Mouse (Mus musculus) heart, embryonic 13.5 days (tissue): ENCODE measurements around the gene Nim1k. TPM values are rescaled to one million over a fixed set of nuclear protein-coding genes. Genes with fewer than 3 reads are reported as not detected.
"Not testable (repeated sequence)": the region's sequence is repeated elsewhere in the genome, so short reads cannot be mapped to it uniquely, and the experiment has no call there.

ENCODE experiments used
- ATAC-seq: fragments of 200-750 bp; cut with Nextera tagmentation; 2 replicates; pipeline ENCODE4 v1.8.0; 2017; ENCODE audit warnings: moderate TSS enrichment; ENCODE audit not compliant: insufficient number of reproducible peaks, low FRiP score, low TSS enrichment; ENCODE audit errors: extremely low read depth
- H3K27ac ChIP-seq: fragments of 300-500 bp; sonication (generic); replicated peaks from 2 replicates; pipeline ENCODE4 v1.5.1; 2015; ENCODE audit warnings: moderate library complexity, mild to moderate bottlenecking, inconsistent platforms
- H3K27me3 ChIP-seq: fragments of 300-500 bp; sonication (generic); replicated peaks from 2 replicates; pipeline ENCODE4 v1.6.1; 2015; ENCODE audit warnings: mild to moderate bottlenecking, inconsistent platforms
- H3K36me3 ChIP-seq: fragments of 300-500 bp; sonication (generic); 2 replicates; pipeline ENCODE4 v1.6.1; 2015; ENCODE audit warnings: mild to moderate bottlenecking, inconsistent platforms
- H3K4me1 ChIP-seq: fragments of 300-500 bp; sonication (generic); 2 replicates; pipeline ENCODE4 v1.6.1; 2015; ENCODE audit warnings: inconsistent platforms
- H3K4me2 ChIP-seq: fragments of 300-500 bp; sonication (generic); 2 replicates; pipeline ENCODE4 v1.6.1; 2015; ENCODE audit warnings: inconsistent platforms, mild to moderate bottlenecking, moderate library complexity
- H3K4me3 ChIP-seq: fragments of 300-500 bp; sonication (generic); 2 replicates; pipeline ENCODE4 v1.5.1; 2015; ENCODE audit warnings: moderate library complexity, mild to moderate bottlenecking, inconsistent platforms
- H3K9ac ChIP-seq: fragments of 300-500 bp; sonication (generic); 2 replicates; pipeline ENCODE4 v1.6.1; 2015; ENCODE audit warnings: inconsistent platforms, mild to moderate bottlenecking, moderate library complexity
- H3K9me3 ChIP-seq: fragments of 300-500 bp; sonication (generic); 2 replicates; pipeline ENCODE4 v1.6.1; 2016; ENCODE audit warnings: inconsistent platforms
- WGBS: fragments of 180-500 bp; shearing (Covaris S2); methylation state at CpG from one replicate; pipeline ENCODE4 v1.1.7; 2015; ENCODE audit warnings: mixed read lengths; 5-methylcytosine and 5-hydroxymethylcytosine counted together
- polyA plus RNA-seq: library from polyadenylated mRNA; unstranded; fragments of >200 nt; fragmentation: Nextera tagmentation; extraction: Ambion mirVana; gene quantifications from 2 replicates; pipeline ENCODE4 v1.2.1, GENCODE M21; 2015

Nim1k gene
- polyA plus RNA-seq, 1 experiment from 2014 or later: 0.53 TPM

GRCm38 (mm10) chr13:119679721-119680120 is 76.0 kb downstream of the Nim1k start:
- Histone ChIP-seq H3K4me3 (no peak overlapping the region), H3K4me2 (no peak overlapping the region), H3K9me3 (no peaks in the 10 kb centered on the region), H3K9ac (no peak overlapping the region), H3K4me1 (no peaks in the 10 kb centered on the region), H3K27me3 (no peaks in the 10 kb centered on the region), H3K36me3 (no peaks in the 10 kb centered on the region), H3K27ac (no peak overlapping the region)
- 78% methylated on average over 2 of the region's 2 CpGs for WGBS
- no peak for ATAC-seq

DNA sequence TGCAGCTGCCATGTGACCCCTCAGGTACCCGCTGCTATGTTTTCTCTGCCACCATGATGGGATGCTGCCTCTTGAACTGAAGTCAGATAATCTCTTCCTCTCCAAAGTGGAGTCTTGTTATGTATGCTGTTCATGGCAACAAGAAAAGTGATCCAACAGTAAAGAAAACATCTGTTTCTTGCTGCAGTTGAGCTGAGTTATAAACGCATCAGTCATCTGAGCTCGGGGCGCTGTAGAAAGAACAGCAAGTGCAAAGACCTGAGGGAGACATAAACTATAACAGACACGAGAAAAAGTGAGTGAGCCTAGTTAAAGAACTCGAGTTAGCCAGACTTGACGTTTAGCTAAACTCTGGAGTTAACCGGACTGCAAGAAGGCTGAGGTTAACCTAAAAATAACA is 76.9 kb downstream of the Nim1k start:
- no peak overlapping the region for H3K4me2 ChIP-seq
- H3K4me1 ChIP-seq: no peaks in the 10 kb centered on the region
- no peaks in the 10 kb centered on the region for H3K9me3 ChIP-seq
- no peaks in the 10 kb centered on the region for H3K27me3 ChIP-seq
- 69% methylated on average over 8 of the region's 8 CpGs for WGBS
- no peaks in the 10 kb centered on the region for H3K36me3 ChIP-seq
- ATAC-seq: no peak
- H3K9ac ChIP-seq: no peak overlapping the region
- no peak overlapping the region for H3K4me3 ChIP-seq
- no peak overlapping the region for H3K27ac ChIP-seq

GRCm38 (mm10) chr13:119661420-119661819 is 94.3 kb downstream of the Nim1k start:
- not testable (repeated sequence) for ATAC-seq, H3K36me3 ChIP-seq, H3K4me3 ChIP-seq, H3K9ac ChIP-seq, H3K27me3 ChIP-seq, H3K9me3 ChIP-seq, H3K27ac ChIP-seq, H3K4me1 ChIP-seq, H3K4me2 ChIP-seq
- 81% methylated on average over 6 of the region's 9 CpGs for WGBS

Other genes with a start within 250 kb of the Nim1k start
- 0.06 TPM in 1 of 2 replicates, not detected in the other for gene Ccl28, start 132.1 kb downstream of the Nim1k start, polyA plus RNA-seq
- 76.1 and 78.9 TPM in 2 replicates for gene Hmgcs1, start 65.5 kb downstream of the Nim1k start, polyA plus RNA-seq
- gene Zfp131, start 35.0 kb upstream of the Nim1k start, polyA plus RNA-seq: 20.7 and 20.8 TPM in 2 replicates
- not detected in 2 replicates for gene AF067063, start 74.3 kb upstream of the Nim1k start, polyA plus RNA-seq
- not detected in 2 replicates for gene D13Ertd608e, start 80.1 kb upstream of the Nim1k start, polyA plus RNA-seq
- gene Tcstv1, start 138.9 kb upstream of the Nim1k start, polyA plus RNA-seq: not detected in 2 replicates
- gene Gm21761, start 173.4 kb upstream of the Nim1k start, polyA plus RNA-seq: not detected in 2 replicates
- gene B020031M17Rik, start 194.9 kb upstream of the Nim1k start, polyA plus RNA-seq: not detected in 2 replicates